Mouse (Mus musculus): ENCODE results near the gene Dusp5.
"Not testable (repeated sequence)": the region's sequence is repeated elsewhere in the genome, so short reads cannot be mapped to it uniquely, and the experiment has no call there.

Dusp5 gene

DNA sequence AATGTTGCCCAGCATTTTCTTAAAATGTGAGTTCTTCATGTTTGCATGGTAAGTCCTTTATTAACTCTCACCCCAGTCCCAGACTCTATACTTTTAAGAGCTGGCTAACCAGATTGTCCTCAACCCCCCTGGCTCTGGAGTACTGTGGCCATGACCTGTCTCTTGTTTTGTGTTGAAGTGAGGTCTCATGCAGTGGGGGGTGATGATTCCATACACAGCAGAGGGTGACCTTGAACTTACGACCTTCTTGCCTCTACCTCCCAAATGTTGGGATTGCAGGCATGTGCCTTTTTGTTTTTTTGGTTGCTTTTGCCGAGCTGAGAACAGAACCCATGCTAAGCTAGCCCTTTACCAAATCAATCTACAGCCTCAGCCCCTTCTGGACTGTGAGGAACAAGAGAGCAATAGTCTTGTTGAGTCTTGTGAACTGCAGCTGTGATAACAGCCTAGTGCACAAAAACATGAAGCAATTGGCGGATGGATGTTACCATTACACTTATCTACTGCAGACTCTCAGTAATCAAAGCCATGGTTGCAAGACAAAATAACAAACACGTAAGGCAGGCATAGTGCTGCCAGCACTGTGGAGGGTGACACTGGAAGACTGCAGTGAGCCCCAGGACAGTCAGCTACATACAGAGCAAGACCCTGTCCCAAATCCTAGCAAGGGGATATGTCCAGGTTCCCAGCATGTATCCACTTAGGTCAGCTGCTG, 46.5 kb downstream of the Dusp5 start:
- DNase-seq (ENCODE audit: low spot score in 2 of 2), result no peak

GRCm38 (mm10) chr19:53576061-53576460, 47.2 kb downstream of the Dusp5 start:
- no peak for DNase-seq (ENCODE audit: low spot score in 2 of 2)

GRCm38 (mm10) chr19:53577025-53577800, 48.3 kb downstream of the Dusp5 start:
- DNase-seq (ENCODE audit: low spot score in 2 of 2), result no peak

DNA sequence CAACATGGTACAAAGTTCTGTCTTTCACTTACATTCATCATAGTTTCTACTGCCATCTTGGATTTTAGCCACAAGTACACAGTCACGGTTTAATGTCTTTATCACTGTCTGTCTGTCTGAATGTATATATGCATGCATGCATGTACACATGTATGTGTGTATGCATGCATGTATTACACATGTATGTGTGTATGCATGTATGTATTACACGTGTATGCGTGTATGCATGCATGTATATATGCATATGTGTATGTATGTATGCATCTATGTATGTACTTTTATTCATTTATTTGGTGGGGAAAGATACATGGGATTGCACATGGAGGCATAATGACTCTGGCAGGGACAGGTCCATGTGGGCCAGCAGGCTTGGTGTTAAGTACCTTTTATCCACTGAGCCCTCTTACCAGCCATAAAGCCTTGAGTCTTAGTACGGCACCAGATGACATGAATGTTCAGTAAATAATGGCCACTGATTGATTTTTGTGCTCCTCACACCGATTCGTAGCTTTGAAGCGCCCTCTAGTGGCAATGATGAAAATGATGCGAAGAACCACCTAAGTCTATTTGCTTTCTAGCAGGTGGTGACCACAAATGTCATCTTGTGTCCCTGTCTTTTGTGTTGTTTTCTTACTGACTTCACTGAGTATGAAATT, 49.8 kb downstream of the Dusp5 start:
- DNase-seq (ENCODE audit: low spot score in 2 of 2), result peak; percentile 75

DNA sequence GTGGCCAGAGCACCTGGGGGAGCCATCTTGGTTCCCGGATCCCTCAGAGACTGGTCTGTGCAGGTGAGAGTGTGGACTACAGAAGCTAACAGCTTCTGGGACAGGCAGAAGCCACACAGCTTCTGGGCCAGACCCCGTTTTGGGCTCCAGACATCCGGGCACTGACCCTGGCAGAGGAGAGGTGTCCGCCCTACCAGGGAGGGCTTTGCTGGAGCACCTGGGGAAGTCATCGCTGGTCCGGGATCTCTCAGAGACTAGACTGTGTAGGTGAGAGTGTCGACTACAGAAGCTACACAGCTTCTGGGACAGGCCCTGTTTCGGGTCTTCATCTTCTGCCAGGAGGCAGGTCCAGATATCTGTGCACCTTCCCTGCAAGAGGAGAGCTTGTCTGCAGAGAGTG, 51.4 kb downstream of the Dusp5 start:
- DNase-seq (ENCODE audit: low spot score in 2 of 2), result not testable (repeated sequence)

DNA sequence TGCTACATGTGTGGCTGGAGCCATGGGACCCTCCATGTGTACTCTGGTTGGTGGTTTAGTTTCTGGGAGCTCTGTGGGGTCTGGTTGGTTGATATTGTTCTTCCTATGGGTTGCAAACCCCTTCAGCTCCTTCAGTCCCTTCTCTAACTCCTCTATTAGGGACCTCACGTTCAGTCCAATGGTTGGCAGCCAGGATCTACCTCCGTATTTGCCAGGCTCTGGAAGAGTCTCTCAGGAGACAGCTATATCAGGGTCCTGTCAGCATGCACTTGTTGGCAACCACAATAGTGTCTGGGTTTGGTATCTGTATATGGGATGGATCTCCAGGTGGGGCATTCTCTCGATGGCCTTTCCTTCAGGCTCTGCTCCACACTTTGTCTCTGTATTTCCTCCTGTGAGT, 58.8 kb downstream of the Dusp5 start:
- DNase-seq (ENCODE audit: low spot score in 2 of 2), result not testable (repeated sequence)

DNA sequence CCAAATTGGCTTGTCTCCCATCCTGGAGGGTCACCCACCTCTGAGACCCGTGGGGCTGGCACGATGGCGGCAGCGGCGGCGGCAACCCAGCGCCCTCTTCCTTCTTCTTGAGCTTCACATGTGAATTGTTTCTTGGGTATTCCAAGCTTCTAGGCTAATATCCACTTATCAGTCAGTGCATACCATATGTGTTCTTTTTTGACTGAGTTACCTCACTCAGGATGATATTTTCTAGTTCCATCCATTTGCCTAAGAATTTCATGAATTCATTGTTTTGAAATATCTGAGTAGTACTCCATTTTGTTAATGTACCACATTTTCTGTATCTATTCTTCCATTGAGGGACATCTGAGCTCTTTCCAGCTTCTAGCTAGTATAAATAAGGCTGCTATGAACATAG, 60.1 kb downstream of the Dusp5 start, which contains the start of gene Nutf2-ps1:
Gene Nutf2-ps1 (minus strand): TSS at position 101 of the 400 bp plus-strand sequence.
- DNase-seq (ENCODE audit: low spot score in 2 of 2), result not testable (repeated sequence)

Data from right cerebral cortex, adult 2 months (tissue).